Mouse (Mus musculus): ENCODE results near the gene Sowaha. TPM values are rescaled to one million over a fixed set of nuclear protein-coding genes. Genes with fewer than 3 reads are reported as not detected.
"Not testable (repeated sequence)": the region's sequence is repeated elsewhere in the genome, so short reads cannot be mapped to it uniquely, and the experiment has no call there.

Sowaha gene
- total RNA-seq, 2 experiments from 2014 or later = 0.28 to 0.30 TPM

GRCm38 (mm10) chr11:53436338-53436737 is 43.7 kb downstream of the Sowaha start:
- DNase-seq = no peak

GRCm38 (mm10) chr11:53435504-53435903 is 44.6 kb downstream of the Sowaha start:
- DNase-seq = no peak

GRCm38 (mm10) chr11:53433057-53433456 is 47.0 kb downstream of the Sowaha start:
- DNase-seq = no peak

GRCm38 (mm10) chr11:53431347-53432056 is 48.6 kb downstream of the Sowaha start:
- DNase-seq = peak in 1 of 2 experiments; percentile 36

GRCm38 (mm10) chr11:53430670-53431346 is 49.3 kb downstream of the Sowaha start, which contains the start of the genes Uqcrq and Gdf9:
TSS of gene Uqcrq (minus strand) at chr11:53430831.
TSS of gene Gdf9 (plus strand) at chr11:53431023.
- peak; percentile 98 to 99 for DNase-seq

GRCm38 (mm10) chr11:53430300-53430669 is 49.8 kb downstream of the Sowaha start:
- no peak for DNase-seq

- DNase-seq = no peak
Measured at GRCm38 (mm10) chr11:53429182-53429581, 50.9 kb downstream of the Sowaha start.

GRCm38 (mm10) chr11:53428716-53429057 is 51.4 kb downstream of the Sowaha start:
- no peak for DNase-seq

GRCm38 (mm10) chr11:53427993-53428715 is 51.9 kb downstream of the Sowaha start:
- no peak for DNase-seq

- DNase-seq = not testable (repeated sequence)
Measured at GRCm38 (mm10) chr11:53426914-53427313, 53.2 kb downstream of the Sowaha start.

Other genes starting within 250 kb of the Sowaha start
- gene Hspa4, start 179.8 kb downstream of the Sowaha start, total RNA-seq (2021) = 100 to 1,000 TPM; 121 to 131 TPM
- gene Zcchc10, start 155.6 kb downstream of the Sowaha start, total RNA-seq (2021) = 1 to 10 TPM; 6.1 to 6.6 TPM
- 10 to 100 TPM; 50.8 to 83.3 TPM for gene Aff4, start 129.4 kb downstream of the Sowaha start, total RNA-seq (2021)
- not detected for gene Leap2, start 57.1 kb downstream of the Sowaha start, total RNA-seq (2021)
- gene Uqcrq, start 49.4 kb downstream of the Sowaha start, total RNA-seq (2021) = 1,000 to 10,000 TPM; 2,590 to 2,622 TPM
- gene Gdf9, start 49.3 kb downstream of the Sowaha start, total RNA-seq (2021) = under 1 TPM; 0.52 to 0.80 TPM
- gene Gm10447, start 23.2 kb downstream of the Sowaha start, total RNA-seq (2021) = not detected
- gene Shroom1, start 23.1 kb downstream of the Sowaha start, total RNA-seq (2021) = under 1 TPM; 0.30 to 0.57 TPM
- gene Gm9837, start 9.8 kb downstream of the Sowaha start, total RNA-seq (2021) = not detected
- gene Gm9945, start 108 bp downstream of the Sowaha start, total RNA-seq (2021) = not detected
- gene Sept8, start 39.0 kb upstream of the Sowaha start, total RNA-seq (2021) = 10 to 100 TPM; 24.7 to 24.8 TPM
- gene Kif3a, start 87.1 kb upstream of the Sowaha start, total RNA-seq (2021) = 10 to 100 TPM in 1 of 2 experiments, 1 to 10 TPM in 1; 8.4 to 11.2 TPM
- not detected for gene Il4, start 138.4 kb upstream of the Sowaha start, total RNA-seq (2021)
- not detected for gene Il13, start 154.4 kb upstream of the Sowaha start, total RNA-seq (2021)
- gene Rad50, start 227.0 kb upstream of the Sowaha start, total RNA-seq (2021) = 1 to 10 TPM; 8.0 to 8.6 TPM
- gene Il5, start 240.5 kb upstream of the Sowaha start, total RNA-seq (2021) = not detected

All from heart, adult 18-20 months (tissue).